Comparison of ENCODE assay signal across 30 mouse cellular contexts in genomic region chr12:79739918-79740639, GRCm38 (mm10).
DNase-seq lines count a peak whose midpoint lies in the region; ATAC-seq and TF ChIP-seq lines count a peak whose summit lies in the region.
"Had no signal": no experiment of that assay in that cellular context is flagged by ENCODE, and none has a peak within 500 bp of the region (broad histone marks: within the 10 kb centered on the region; RNA-seq: fewer than 3 reads in every experiment).

No protein-coding gene starts in this region.

- peaks cover 1% of the 10 kb centered on the region; the same call in 1 of the 2 replicates for H3K4me1 ChIP-seq in heart, adult 2 months (ENCODE audit: control insufficient read depth, insufficient read depth, low read length)
- H3K4me1 ChIP-seq in intestine, embryonic 14.5 days (replicated peaks; ENCODE audit: control insufficient read depth, insufficient read depth, low read length), result peaks cover 12% of the 10 kb centered on the region
- no peaks in the 10 kb centered on the region for H3K4me1 ChIP-seq in intestine, postnatal 0 days (replicated peaks; ENCODE audit: control insufficient read depth, insufficient read depth, low read length)

- peak; percentile 45 for TF ChIP-seq CTCF in gastrocnemius, adult 2 months (IDR thresholded peaks at IDR 0.05)
- peak; percentile 61 for TF ChIP-seq CTCF in heart, adult 2 months (IDR thresholded peaks at IDR 0.05)
- TF ChIP-seq CTCF in intestine, postnatal 0 days (IDR thresholded peaks at IDR 0.05; ENCODE audit: low read depth), result no peak
- peak; percentile 42 for TF ChIP-seq CTCF in left cerebral cortex, adult 2 months (IDR thresholded peaks at IDR 0.05)

- DNase-seq in gastrocnemius, adult 2 months, result no peak
- DNase-seq in gastrocnemius, postnatal 4 days (ENCODE audit: low spot score in 2 of 2), result no peak
- DNase-seq in heart, adult 2 months, result no peak
- DNase-seq in heart, postnatal 14 days, result no peak
- DNase-seq in intestine, embryonic 14.5 days (ENCODE audit: low spot score), result peak; percentile 10
- no peak for DNase-seq in left cerebral cortex, adult 2 months (ENCODE audit: extremely low spot score in 1 of 2, low spot score in 2 of 2)
- no peak for DNase-seq in left cerebral cortex, adult 11 months (ENCODE audit: low spot score)
- DNase-seq: adrenal gland, adult 2 months; adrenal gland, postnatal 10 days; adrenal gland, postnatal 25 days; B cell, adult 2 months; cerebellum, adult 11 months; cerebellum, adult 18-20 months; cerebellum, adult 8-10 months; cerebellum, adult 9-11 months; cerebellum, postnatal 14 days; cerebellum, postnatal 36 days; embryo, embryonic 11 days had no signal

- no peak overlapping the region for H3K9ac ChIP-seq in heart, adult 2 months (ENCODE audit: low read depth, low read length)
- H3K9ac ChIP-seq in intestine, embryonic 14.5 days (ENCODE audit: low read length), result no peak overlapping the region
- no peak overlapping the region for H3K9ac ChIP-seq in intestine, postnatal 0 days (ENCODE audit: low read depth, low read length)
- H3K9ac ChIP-seq: embryonic facial prominence, embryonic 13.5 days; embryonic facial prominence, embryonic 15.5 days; forebrain, embryonic 12.5 days had no signal

- intact Hi-C loops in gastrocnemius, adult 2 months (cut with DNase I), result no loop called here
- intact Hi-C loops in heart, adult 2 months (cut with DNase I), result loop anchor here (5.0 kb wide), 2 partner anchors 367 to 392 kb away; no protein-coding TSS in a partner anchor
- intact Hi-C loops in heart, postnatal 14 days (cut with DNase I), result loop anchor here (5.0 to 10.0 kb wide), 2 partner anchors 385 to 392 kb away; no protein-coding TSS in a partner anchor
- intact Hi-C loops in left cerebral cortex, adult 2 months (cut with DNase I), result loop anchor here (5.0 to 10.0 kb wide), 2 partner anchors 128 to 375 kb away; partner anchors contain the start of gene Zfp36l1

- H3K27me3 ChIP-seq in heart, adult 2 months (ENCODE audit: control insufficient read depth, insufficient read depth, low read length), result no peaks in the 10 kb centered on the region
- H3K27me3 ChIP-seq in intestine, embryonic 14.5 days (replicated peaks; ENCODE audit: control insufficient read depth, insufficient read depth, low read length), result no peaks in the 10 kb centered on the region
- no peaks in the 10 kb centered on the region for H3K27me3 ChIP-seq in intestine, postnatal 0 days (replicated peaks; ENCODE audit: control insufficient read depth, insufficient read depth, low read length)
- H3K27me3 ChIP-seq: CH12.LX; embryonic facial prominence, embryonic 13.5 days; embryonic facial prominence, embryonic 15.5 days; forebrain, embryonic 12.5 days; Patski had no signal

- no peak overlapping the region for H3K4me2 ChIP-seq in intestine, embryonic 14.5 days (ENCODE audit: low read length)
- H3K4me2 ChIP-seq in intestine, postnatal 0 days (replicated peaks; ENCODE audit: low read depth), result no peak overlapping the region
- H3K4me2 ChIP-seq: embryonic facial prominence, embryonic 13.5 days; embryonic facial prominence, embryonic 15.5 days; forebrain, embryonic 12.5 days had no signal

- no peak for TF ChIP-seq EP300 in heart, adult 2 months (IDR thresholded peaks at IDR 0.05; ENCODE audit: insufficient read depth, low read depth, low read length)

- ATAC-seq in intestine, embryonic 14.5 days (replicated peaks; ENCODE audit: low FRiP score, low TSS enrichment, low read depth), result no peak
- ATAC-seq in intestine, postnatal 0 days, result no peak
- ATAC-seq: activated CD4-positive, CD25-positive, alpha-beta regulatory T cell, adult 4 months; CD4-positive, CD25-positive, alpha-beta regulatory T cell, adult 4 months; forebrain, embryonic 14.5 days; Patski had no signal

- TF ChIP-seq POLR2A in heart, adult 2 months (IDR thresholded peaks at IDR 0.05; ENCODE audit: insufficient read depth, low read depth, low read length), result no peak

- 91% methylated on average over 11 of the region's 11 CpGs for WGBS in heart, adult 2 months
- 92% methylated on average over 11 of the region's 11 CpGs for WGBS in intestine, embryonic 14.5 days
- WGBS in intestine, postnatal 0 days, result 92% methylated on average over 11 of the region's 11 CpGs

- no peak overlapping the region for H3K4me3 ChIP-seq in gastrocnemius, adult 2 months
- no peak overlapping the region for H3K4me3 ChIP-seq in heart, adult 2 months
- H3K4me3 ChIP-seq in intestine, embryonic 14.5 days (ENCODE audit: low read depth, low read length), result no peak overlapping the region
- no peak overlapping the region for H3K4me3 ChIP-seq in intestine, postnatal 0 days (ENCODE audit: low read depth, low read length)
- H3K4me3 ChIP-seq in left cerebral cortex, adult 2 months, result no peak overlapping the region
- H3K4me3 ChIP-seq: embryonic facial prominence, embryonic 13.5 days; embryonic facial prominence, embryonic 15.5 days; erythroblast, embryonic 14.5 days; forebrain, embryonic 10.5 days; forebrain, embryonic 12.5 days had no signal

- no peaks in the 10 kb centered on the region for H3K36me3 ChIP-seq in heart, adult 2 months (ENCODE audit: control insufficient read depth, insufficient read depth, low read length)
- H3K36me3 ChIP-seq in intestine, embryonic 14.5 days (ENCODE audit: control insufficient read depth, insufficient read depth, low read length), result no peaks in the 10 kb centered on the region
- no peaks in the 10 kb centered on the region for H3K36me3 ChIP-seq in intestine, postnatal 0 days (ENCODE audit: control insufficient read depth, insufficient read depth)
- H3K36me3 ChIP-seq: embryonic facial prominence, embryonic 13.5 days; embryonic facial prominence, embryonic 15.5 days; forebrain, embryonic 10.5 days; forebrain, embryonic 12.5 days; G1E had no signal

- no peaks in the 10 kb centered on the region for H3K9me3 ChIP-seq in intestine, embryonic 14.5 days (ENCODE audit: control insufficient read depth, low read length)
- H3K9me3 ChIP-seq in intestine, postnatal 0 days (ENCODE audit: control insufficient read depth), result no peaks in the 10 kb centered on the region
- H3K9me3 ChIP-seq: embryonic facial prominence, embryonic 13.5 days; embryonic facial prominence, embryonic 15.5 days; forebrain, embryonic 10.5 days; forebrain, embryonic 12.5 days; G1E had no signal

- H3K27ac ChIP-seq in gastrocnemius, adult 2 months, result no peak overlapping the region
- H3K27ac ChIP-seq in heart, adult 2 months, result no peak overlapping the region
- no peak overlapping the region for H3K27ac ChIP-seq in intestine, embryonic 14.5 days (ENCODE audit: low read depth)
- no peak overlapping the region for H3K27ac ChIP-seq in intestine, postnatal 0 days (ENCODE audit: low read depth, low read length)
- H3K27ac ChIP-seq in left cerebral cortex, adult 2 months, result no peak overlapping the region
- H3K27ac ChIP-seq: embryonic facial prominence, embryonic 13.5 days; embryonic facial prominence, embryonic 15.5 days; forebrain, embryonic 12.5 days had no signal

- H3K79me2 ChIP-seq in heart, adult 2 months (replicated peaks; ENCODE audit: control insufficient read depth, insufficient read depth, low read length), result no peaks in the 10 kb centered on the region
